Mouse (Mus musculus) heart, embryonic 16.5 days (tissue): ENCODE data around the gene Gabpb2. TPM values are rescaled to one million over a fixed set of nuclear protein-coding genes. Genes with fewer than 3 reads are reported as not detected.
"Not testable (repeated sequence)": the region's sequence is repeated elsewhere in the genome, so short reads cannot be mapped to it uniquely, and the experiment has no call there.

Source experiments
- ATAC-seq: fragments of 200-750 bp; cut with Nextera tagmentation; replicated peaks from 2 replicates; pipeline ENCODE4 v1.8.0; 2017; ENCODE audit warnings: moderate number of reproducible peaks; ENCODE audit not compliant: insufficient read depth, low FRiP score; ENCODE audit errors: extremely low read depth
- H3K27ac ChIP-seq: fragments of 300-500 bp; sonication (generic); 2 replicates; pipeline ENCODE4 v1.5.1; 2014; ENCODE audit warnings: mild to moderate bottlenecking, low read length, control low read depth, moderate library complexity
- H3K27me3 ChIP-seq: fragments of 300-500 bp; sonication (generic); 2 replicates; pipeline ENCODE4 v1.6.1; 2014; ENCODE audit warnings: low read length, mixed read lengths; ENCODE audit not compliant: control insufficient read depth, insufficient read depth
- H3K36me3 ChIP-seq: fragments of 300-500 bp; sonication (generic); 2 replicates; pipeline ENCODE4 v1.6.1; 2014; ENCODE audit not compliant: control insufficient read depth, insufficient read depth
- H3K4me1 ChIP-seq: fragments of 300-500 bp; sonication (generic); 2 replicates; pipeline ENCODE4 v1.6.1; 2014; ENCODE audit warnings: low read length, mixed read lengths; ENCODE audit not compliant: control insufficient read depth, insufficient read depth
- H3K4me2 ChIP-seq: fragments of 300-500 bp; sonication (generic); 2 replicates; pipeline ENCODE4 v1.6.1; 2014; ENCODE audit warnings: low read depth, mild to moderate bottlenecking, control low read depth, low read length
- H3K4me3 ChIP-seq: fragments of 300-500 bp; sonication (generic); 2 replicates; pipeline ENCODE4 v1.5.1; 2014; ENCODE audit warnings: mild to moderate bottlenecking, control low read depth, low read length
- H3K9ac ChIP-seq: fragments of 300-500 bp; sonication (generic); 2 replicates; pipeline ENCODE4 v1.6.1; 2014; ENCODE audit warnings: low read length, control low read depth
- H3K9me3 ChIP-seq: fragments of 300-500 bp; sonication (generic); replicated peaks from 2 replicates; pipeline ENCODE4 v1.6.1; 2016; ENCODE audit warnings: low read length; ENCODE audit not compliant: control insufficient read depth
- WGBS: fragments of 180-500 bp; shearing (Covaris S2); extraction: QIAGEN DNeasy Blood & Tissue Kit; methylation state at CpG from one replicate; pipeline ENCODE4 v1.1.7; 2014; 5-methylcytosine and 5-hydroxymethylcytosine counted together
- polyA plus RNA-seq: library from polyadenylated mRNA; unstranded; fragments of >200 nt; fragmentation: Nextera tagmentation; extraction: Ambion mirVana; gene quantifications from 2 replicates; pipeline ENCODE4 v1.2.1, GENCODE M21; 2015

Gabpb2 gene
- polyA plus RNA-seq, 1 experiment from 2014 or later: 6.3 TPM

GRCm38 (mm10) chr3:95140795-95141194, 76.9 kb downstream of the Gabpb2 start:
- ATAC-seq: no peak
- Histone ChIP-seq H3K4me2 (no peak overlapping the region), H3K9ac (no peak overlapping the region), H3K36me3 (peaks cover 4% of the 10 kb centered on the region; the same call in 1 of the 2 replicates), H3K27ac (no peak overlapping the region), H3K27me3 (no peaks in the 10 kb centered on the region), H3K4me3 (no peak overlapping the region), H3K4me1 (no peaks in the 10 kb centered on the region), H3K9me3 (no peaks in the 10 kb centered on the region)
- WGBS: 88% methylated on average over 6 of the region's 6 CpGs

DNA sequence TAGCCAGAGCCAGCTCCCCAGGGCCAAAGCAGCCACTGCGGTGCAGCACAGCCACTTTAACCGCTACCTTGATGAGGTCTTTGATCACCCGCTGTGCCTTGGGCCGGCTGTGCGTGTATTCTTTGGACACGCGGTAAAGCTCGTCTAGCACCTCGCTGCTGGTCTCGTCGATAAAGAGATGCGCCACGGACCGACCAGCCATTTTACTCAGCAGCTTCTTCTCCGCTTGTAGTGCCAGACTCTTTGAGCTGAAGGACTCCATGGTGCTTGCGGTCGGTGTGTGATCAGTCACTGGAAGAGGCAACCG, 77.5 kb downstream of the Gabpb2 start:
- Histone ChIP-seq H3K4me1 (peaks cover 5% of the 10 kb centered on the region), H3K4me3 (no peak overlapping the region), H3K4me2 (peak overlapping the region; percentile 3), H3K27ac (no peak overlapping the region), H3K9ac (no peak overlapping the region), H3K36me3 (peaks cover 4% of the 10 kb centered on the region; the same call in 1 of the 2 replicates), H3K27me3 (no peaks in the 10 kb centered on the region), H3K9me3 (no peaks in the 10 kb centered on the region)
- ATAC-seq: no peak
- 66% methylated on average over 18 of the region's 18 CpGs for WGBS

- H3K4me3 ChIP-seq: no peak overlapping the region
- peaks cover 4% of the 10 kb centered on the region; the same call in 1 of the 2 replicates for H3K36me3 ChIP-seq
- peak overlapping the region; percentile 3 for H3K4me2 ChIP-seq
- H3K27ac ChIP-seq: no peak overlapping the region
- H3K9me3 ChIP-seq: no peaks in the 10 kb centered on the region
- ATAC-seq: no peak
- H3K9ac ChIP-seq: no peak overlapping the region
- WGBS: 59% methylated on average over 25 of the region's 25 CpGs
- no peaks in the 10 kb centered on the region for H3K27me3 ChIP-seq
- peaks cover 9% of the 10 kb centered on the region for H3K4me1 ChIP-seq
Measured at GRCm38 (mm10) chr3:95139586-95140288, 78.0 kb downstream of the Gabpb2 start.

GRCm38 (mm10) chr3:95136336-95136735, 81.4 kb downstream of the Gabpb2 start:
- Histone ChIP-seq H3K9me3 (no peaks in the 10 kb centered on the region), H3K4me1 (peaks cover 13% of the 10 kb centered on the region), H3K4me3 (no peak overlapping the region), H3K36me3 (peaks cover 4% of the 10 kb centered on the region; the same call in 1 of the 2 replicates), H3K4me2 (no peak overlapping the region), H3K9ac (no peak overlapping the region), H3K27me3 (no peaks in the 10 kb centered on the region), H3K27ac (no peak overlapping the region)
- no peak for ATAC-seq
- WGBS: 85% methylated on average over 3 of the region's 3 CpGs

DNA sequence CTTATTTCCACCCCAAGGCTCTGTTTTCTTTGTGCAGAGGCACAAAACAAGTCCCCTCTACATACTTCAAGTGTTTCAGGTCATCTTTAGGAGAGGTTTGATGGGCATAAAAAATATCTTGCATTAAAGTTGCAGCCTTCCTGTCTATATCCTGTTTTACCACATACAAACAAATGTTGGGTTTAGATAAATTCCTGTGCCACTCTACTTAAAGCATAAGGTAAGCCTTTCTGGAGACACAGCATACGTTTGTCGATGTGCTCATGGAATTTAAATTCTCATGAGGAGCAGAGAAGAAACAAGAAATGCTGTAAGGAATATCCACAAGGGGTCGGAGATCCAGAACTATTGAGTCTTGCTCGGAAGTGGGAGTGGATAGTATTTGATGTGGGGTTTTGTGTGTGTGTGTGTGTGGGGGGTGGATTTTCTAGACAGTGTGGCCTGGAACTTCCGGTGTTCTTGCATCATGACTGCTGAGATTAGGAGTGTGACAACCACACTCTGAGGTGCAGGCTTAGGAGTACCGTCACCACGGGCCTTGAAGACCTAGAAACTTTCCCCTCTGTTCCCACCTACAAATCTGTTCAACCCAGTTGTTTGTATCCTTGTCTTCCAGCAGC, 82.2 kb downstream of the Gabpb2 start:
- H3K9me3 ChIP-seq: no peaks in the 10 kb centered on the region
- H3K27ac ChIP-seq: no peak overlapping the region
- 72% methylated on average over 7 of the region's 7 CpGs for WGBS
- H3K9ac ChIP-seq: no peak overlapping the region
- no peak for ATAC-seq
- peaks cover 4% of the 10 kb centered on the region; the same call in 1 of the 2 replicates for H3K36me3 ChIP-seq
- peaks cover 13% of the 10 kb centered on the region for H3K4me1 ChIP-seq
- H3K4me2 ChIP-seq: peak overlapping the region; percentile 69
- peak overlapping the region; percentile 49 for H3K4me3 ChIP-seq
- H3K27me3 ChIP-seq: no peaks in the 10 kb centered on the region

- ATAC-seq: no peak
- WGBS: 12% methylated on average over 6 of the region's 6 CpGs
- Histone ChIP-seq H3K4me3 (peak overlapping the region; percentile 49), H3K9me3 (no peaks in the 10 kb centered on the region), H3K27me3 (no peaks in the 10 kb centered on the region), H3K9ac (peak overlapping the region; percentile 59), H3K4me2 (peak overlapping the region; percentile 69), H3K36me3 (peaks cover 3% of the 10 kb centered on the region; the same call in 1 of the 2 replicates), H3K27ac (no peak overlapping the region), H3K4me1 (peaks cover 13% of the 10 kb centered on the region)
Measured at GRCm38 (mm10) chr3:95135023-95135422, 82.7 kb downstream of the Gabpb2 start.

DNA sequence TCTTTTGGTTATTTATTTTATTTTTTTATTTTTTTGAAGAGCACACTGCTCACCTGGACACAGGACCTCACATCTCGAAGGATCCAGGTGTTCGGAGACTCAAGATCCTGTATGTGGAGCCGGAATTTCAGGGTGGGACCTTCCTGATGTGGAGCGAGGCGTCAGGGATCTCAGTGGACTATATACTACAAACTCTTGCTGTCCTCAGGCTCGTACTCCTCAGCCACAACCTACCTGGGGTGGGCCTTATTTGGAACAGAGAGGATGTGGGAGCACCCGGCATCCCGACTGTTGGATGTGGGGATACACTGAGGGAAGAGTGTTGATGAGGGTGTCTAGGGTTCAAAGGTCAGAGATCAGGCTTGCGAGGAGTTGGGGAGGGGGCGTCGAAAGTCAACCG, 83.6 kb downstream of the Gabpb2 start:
- peak; percentile 23 for ATAC-seq
- not testable (repeated sequence) for H3K9ac ChIP-seq, H3K4me2 ChIP-seq, H3K27ac ChIP-seq, H3K9me3 ChIP-seq, H3K36me3 ChIP-seq, H3K27me3 ChIP-seq
- peak overlapping the region; percentile 89; the same call in 1 of the 2 replicates for H3K4me3 ChIP-seq
- WGBS: no CpG with 5 or more reads among the region's 12 CpGs
- peaks cover 15% of the 10 kb centered on the region for H3K4me1 ChIP-seq

DNA sequence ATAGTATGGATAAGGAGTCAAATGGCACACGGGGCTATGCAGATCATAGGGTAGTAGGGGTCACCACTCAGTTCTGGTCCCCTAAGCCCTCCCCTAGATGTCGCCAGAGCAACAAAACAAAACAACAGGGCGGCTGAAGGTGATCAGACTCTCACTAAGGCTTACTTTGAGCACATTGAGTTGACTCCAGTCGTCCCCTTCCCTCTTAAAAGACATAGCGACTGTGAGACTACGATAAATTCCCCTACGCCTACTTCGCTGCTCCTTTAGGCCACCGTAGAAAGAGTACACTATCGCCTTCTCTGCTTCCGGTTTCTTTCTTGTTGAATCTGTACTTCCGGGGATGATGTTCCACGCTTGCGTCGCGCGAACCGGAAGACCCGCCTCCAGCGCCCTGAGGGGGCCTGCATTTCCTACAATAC, 84.0 kb downstream of the Gabpb2 start, which contains the start of the genes Scnm1 and Lysmd1:
Scnm1 (minus strand) TSS at position 332 of the 422 bp plus-strand sequence.
Lysmd1 (plus strand) TSS at position 409 of the 422 bp plus-strand sequence.
- H3K27me3 ChIP-seq: no peaks in the 10 kb centered on the region
- peak; percentile 89 for ATAC-seq
- H3K4me1 ChIP-seq: peaks cover 17% of the 10 kb centered on the region
- H3K4me2 ChIP-seq: peak within 1 kb of the TSS; percentile 90
- WGBS: under 1% methylated on average over 20 of the region's 20 CpGs
- peaks cover 8% of the 10 kb centered on the region for H3K36me3 ChIP-seq
- H3K27ac ChIP-seq: peak within 1 kb of the TSS; percentile 84
- H3K4me3 ChIP-seq: peak within 1 kb of the TSS; percentile 89
- H3K9me3 ChIP-seq: no peaks in the 10 kb centered on the region
- peak within 1 kb of the TSS; percentile 81 for H3K9ac ChIP-seq

DNA sequence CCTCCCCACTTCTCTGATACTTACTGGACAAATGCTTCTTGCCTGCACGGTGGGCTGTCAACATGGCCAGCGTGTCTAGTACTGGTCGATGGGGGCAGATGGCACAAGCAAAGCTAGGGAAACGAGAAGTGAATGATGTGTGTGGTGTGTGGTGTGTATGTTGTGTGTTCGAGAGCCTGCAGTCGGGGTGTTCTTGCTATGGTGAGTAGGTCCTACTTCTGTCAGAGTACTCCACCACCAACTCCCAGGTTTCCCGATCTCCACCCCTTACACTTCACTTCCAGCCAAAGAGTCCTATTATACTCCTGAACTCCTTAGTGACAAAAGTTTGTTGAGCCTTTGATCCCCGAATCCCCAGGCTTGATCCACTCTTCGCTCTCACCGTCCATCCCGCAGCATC, 84.5 kb downstream of the Gabpb2 start:
- peaks cover 8% of the 10 kb centered on the region for H3K36me3 ChIP-seq
- H3K4me1 ChIP-seq: peaks cover 17% of the 10 kb centered on the region
- WGBS: 48% methylated on average over 11 of the region's 11 CpGs
- H3K4me2 ChIP-seq: peak overlapping the region; percentile 90
- peak overlapping the region; percentile 81 for H3K9ac ChIP-seq
- H3K27me3 ChIP-seq: no peaks in the 10 kb centered on the region
- H3K27ac ChIP-seq: peak overlapping the region; percentile 84; the same call in 1 of the 2 replicates
- no peaks in the 10 kb centered on the region for H3K9me3 ChIP-seq
- ATAC-seq: no peak
- H3K4me3 ChIP-seq: peak overlapping the region; percentile 89
